In the genomic region with DNA sequence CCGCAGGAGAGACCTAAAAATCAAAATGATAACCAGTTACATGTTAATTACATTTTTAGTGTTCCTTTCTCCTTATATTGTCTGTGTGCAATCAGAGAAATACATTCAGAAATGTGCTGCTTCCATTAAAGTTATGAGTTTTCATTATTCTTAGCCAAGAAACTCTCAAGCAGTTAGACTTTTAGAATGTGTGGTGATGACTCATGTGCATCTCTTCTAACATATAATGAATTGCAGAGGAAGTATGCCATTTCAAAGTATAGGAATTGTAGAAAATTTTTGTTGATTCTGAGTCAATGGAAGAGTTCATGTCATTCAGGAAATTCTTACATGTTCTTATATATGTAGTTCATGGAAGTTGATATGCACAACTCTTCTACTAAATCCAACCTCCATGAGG, we compare ENCODE assay signal across 35 mouse cellular contexts. TPM values are rescaled to one million over a fixed set of nuclear protein-coding genes. Genes with fewer than 3 reads are reported as not detected.
"Had no signal": no experiment of that assay in that cellular context is flagged by ENCODE, and none has a peak within 500 bp of the region (broad histone marks: within the 10 kb centered on the region; RNA-seq: fewer than 3 reads in every experiment).

No protein-coding gene starts in this region.

- DNase-seq: gastrocnemius, postnatal 14 days; gastrocnemius, postnatal 36 days; heart, adult 11 months; heart, adult 2 months; heart, postnatal 10 days; heart, postnatal 4 days; kidney, adult 11 months; kidney, adult 2 months; kidney, adult 9 months; kidney, postnatal 14 days; kidney, postnatal 36 days; layer of hippocampus, adult 9-11 months; layer of hippocampus, postnatal 36 days; left cerebral cortex, postnatal 4 days had no signal

- ATAC-seq: hindbrain, embryonic 16.5 days; intestine, embryonic 16.5 days; liver, embryonic 12.5 days had no signal

RNA-seq across cellular contexts. Expression of gene Prl8a6, which starts 5.3 kb away (rescaled TPM):
- polyA plus RNA-seq: gonadal fat pad, adult 2 months; heart, adult 2 months; heart, embryonic 10.5 days; heart, embryonic 12.5 days; heart, embryonic 14.5 days; heart, embryonic 16.5 days; hindbrain, embryonic 10.5 days; hindbrain, embryonic 12.5 days; hindbrain, embryonic 14.5 days; hindbrain, embryonic 16.5 days; intestine, embryonic 14.5 days; intestine, embryonic 16.5 days; kidney, adult 2 months; kidney, embryonic 15.5 days; kidney, postnatal 0 days; large intestine, adult 2 months; limb, embryonic 11.5 days; limb, embryonic 13.5 days; limb, embryonic 15.5 days; liver, adult 2 months; liver, embryonic 12.5 days; liver, embryonic 14.5 days; liver, embryonic 16.5 days had no signal

RNA-seq across cellular contexts. Expression of gene Prl2b1, which starts 42.5 kb away (rescaled TPM):
- polyA plus RNA-seq: gonadal fat pad, adult 2 months; heart, adult 2 months; heart, embryonic 10.5 days; heart, embryonic 12.5 days; heart, embryonic 14.5 days; heart, embryonic 16.5 days; hindbrain, embryonic 10.5 days; hindbrain, embryonic 12.5 days; hindbrain, embryonic 14.5 days; hindbrain, embryonic 16.5 days; intestine, embryonic 14.5 days; intestine, embryonic 16.5 days; kidney, adult 2 months; kidney, embryonic 15.5 days; kidney, postnatal 0 days; large intestine, adult 2 months; limb, embryonic 11.5 days; limb, embryonic 13.5 days; limb, embryonic 15.5 days; liver, adult 2 months; liver, embryonic 12.5 days; liver, embryonic 14.5 days; liver, embryonic 16.5 days had no signal
